Mouse (Mus musculus) megakaryocyte, embryonic 14.5 days (primary cell): ENCODE measurements around the gene Rab10.

Experiments used
- FLI1 ChIP-seq: IDR thresholded peaks from 2 replicates; pipeline ENCODE4 v1.6.1; 2012; ENCODE audit warnings: low read length, inconsistent platforms, mixed read lengths
- GATA1 ChIP-seq: IDR thresholded peaks from 3 replicates; pipeline ENCODE4 v1.6.1; 2012; ENCODE audit warnings: mixed read lengths, low read length, inconsistent platforms, borderline replicate concordance

DNA sequence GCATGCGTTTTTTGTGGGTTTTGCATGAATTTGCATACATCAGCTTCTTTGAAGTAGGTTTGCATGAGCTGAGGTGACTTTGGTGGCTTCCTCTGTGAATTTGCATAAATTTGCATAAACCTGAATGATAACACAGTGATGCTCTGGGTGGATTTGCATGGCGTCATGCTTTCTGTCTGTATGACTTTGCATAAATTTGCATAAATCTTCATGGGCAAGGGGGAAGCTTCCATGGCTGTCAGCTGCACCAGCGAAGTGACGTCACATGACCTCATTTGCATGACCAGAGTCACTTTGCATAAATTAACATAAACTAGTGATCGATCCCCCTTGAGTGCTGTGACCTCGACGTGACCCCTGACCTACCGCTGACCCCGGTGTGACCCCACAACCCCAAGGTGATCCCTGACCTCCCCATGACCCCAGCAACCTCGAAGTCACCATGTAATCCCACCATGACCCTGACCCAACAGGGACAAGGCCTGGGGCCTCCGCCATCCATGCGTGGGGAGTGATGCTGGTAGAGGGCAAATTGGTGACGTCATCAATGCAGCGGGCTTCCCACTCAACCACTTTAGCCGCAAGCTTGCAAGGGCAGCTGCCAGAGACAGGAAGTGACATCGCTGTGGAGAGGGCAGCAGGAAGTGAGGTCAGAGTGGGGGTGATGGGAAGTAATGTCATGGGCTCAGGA lies 71.3 kb downstream of the Rab10 start:
- no peak for TF ChIP-seq GATA1
- no peak for TF ChIP-seq FLI1
